Mouse (Mus musculus): Measurements from ENCODE around the gene Ush1g. TPM values are rescaled to one million over a fixed set of nuclear protein-coding genes. Genes with fewer than 3 reads are reported as not detected.

The Ush1g gene
- polyA plus RNA-seq, 1 experiment from 2014 or later: 0.06 TPM

GRCm38 (mm10) chr11:115341246-115341645, 19.4 kb upstream of the Ush1g start:
- WGBS (ENCODE audit: insufficient replicate concordance): 61% methylated on average over 2 of the region's 2 CpGs
- Histone ChIP-seq H3K27ac (ENCODE audit: low read depth, low read length) (no peak overlapping the region), H3K9me3 (replicated peaks; ENCODE audit: control insufficient read depth, low read length) (no peaks in the 10 kb centered on the region), H3K36me3 (ENCODE audit: control insufficient read depth, insufficient read depth, low read length) (no peaks in the 10 kb centered on the region), H3K9ac (ENCODE audit: low read depth, low read length) (no peak overlapping the region), H3K4me2 (no peak overlapping the region), H3K27me3 (ENCODE audit: control insufficient read depth, insufficient read depth, low read length) (peaks cover 67% of the 10 kb centered on the region), H3K4me1 (ENCODE audit: control insufficient read depth, insufficient read depth, low read length) (no peaks in the 10 kb centered on the region), H3K4me3 (ENCODE audit: low read depth, low read length) (no peak overlapping the region)
- no peak for ATAC-seq (replicated peaks; ENCODE audit: insufficient number of reproducible peaks, low FRiP score, low TSS enrichment)

GRCm38 (mm10) chr11:115337826-115338225, 16.0 kb upstream of the Ush1g start:
- no peak overlapping the region for H3K4me3 ChIP-seq (ENCODE audit: low read depth, low read length)
- H3K4me1 ChIP-seq (ENCODE audit: control insufficient read depth, insufficient read depth, low read length): no peaks in the 10 kb centered on the region
- no peak for ATAC-seq (replicated peaks; ENCODE audit: insufficient number of reproducible peaks, low FRiP score, low TSS enrichment)
- H3K4me2 ChIP-seq: no peak overlapping the region
- peaks cover 73% of the 10 kb centered on the region for H3K27me3 ChIP-seq (ENCODE audit: control insufficient read depth, insufficient read depth, low read length)
- no peak overlapping the region for H3K9ac ChIP-seq (ENCODE audit: low read depth, low read length)
- WGBS (ENCODE audit: insufficient replicate concordance): 57% methylated on average over 1 of the region's 1 CpGs
- H3K27ac ChIP-seq (ENCODE audit: low read depth, low read length): no peak overlapping the region
- H3K9me3 ChIP-seq (replicated peaks; ENCODE audit: control insufficient read depth, low read length): no peaks in the 10 kb centered on the region
- no peaks in the 10 kb centered on the region for H3K36me3 ChIP-seq (ENCODE audit: control insufficient read depth, insufficient read depth, low read length)

GRCm38 (mm10) chr11:115337350-115337749, 15.5 kb upstream of the Ush1g start:
- Histone ChIP-seq H3K9me3 (replicated peaks; ENCODE audit: control insufficient read depth, low read length) (no peaks in the 10 kb centered on the region), H3K4me2 (no peak overlapping the region), H3K27me3 (ENCODE audit: control insufficient read depth, insufficient read depth, low read length) (peaks cover 77% of the 10 kb centered on the region), H3K9ac (ENCODE audit: low read depth, low read length) (no peak overlapping the region), H3K27ac (ENCODE audit: low read depth, low read length) (no peak overlapping the region), H3K4me1 (ENCODE audit: control insufficient read depth, insufficient read depth, low read length) (no peaks in the 10 kb centered on the region), H3K4me3 (ENCODE audit: low read depth, low read length) (no peak overlapping the region), H3K36me3 (ENCODE audit: control insufficient read depth, insufficient read depth, low read length) (no peaks in the 10 kb centered on the region)
- 43% methylated on average over 3 of the region's 3 CpGs for WGBS (ENCODE audit: insufficient replicate concordance)
- ATAC-seq (replicated peaks; ENCODE audit: insufficient number of reproducible peaks, low FRiP score, low TSS enrichment): no peak

- no peaks in the 10 kb centered on the region for H3K9me3 ChIP-seq (replicated peaks; ENCODE audit: control insufficient read depth, low read length)
- H3K27me3 ChIP-seq (ENCODE audit: control insufficient read depth, insufficient read depth, low read length): peaks cover 87% of the 10 kb centered on the region
- no peak overlapping the region for H3K4me2 ChIP-seq
- no peak overlapping the region for H3K27ac ChIP-seq (ENCODE audit: low read depth, low read length)
- no peak overlapping the region for H3K4me3 ChIP-seq (ENCODE audit: low read depth, low read length)
- 16% methylated on average over 6 of the region's 6 CpGs for WGBS (ENCODE audit: insufficient replicate concordance)
- no peak overlapping the region for H3K9ac ChIP-seq (ENCODE audit: low read depth, low read length)
- H3K36me3 ChIP-seq (ENCODE audit: control insufficient read depth, insufficient read depth, low read length): no peaks in the 10 kb centered on the region
- ATAC-seq (replicated peaks; ENCODE audit: insufficient number of reproducible peaks, low FRiP score, low TSS enrichment): no peak
- H3K4me1 ChIP-seq (ENCODE audit: control insufficient read depth, insufficient read depth, low read length): no peaks in the 10 kb centered on the region
Observed at GRCm38 (mm10) chr11:115336115-115336514, 14.3 kb upstream of the Ush1g start.

GRCm38 (mm10) chr11:115335223-115335622, 13.4 kb upstream of the Ush1g start:
- no peak overlapping the region for H3K4me3 ChIP-seq (ENCODE audit: low read depth, low read length)
- no peak overlapping the region for H3K4me2 ChIP-seq
- WGBS (ENCODE audit: insufficient replicate concordance): 57% methylated on average over 12 of the region's 12 CpGs
- no peak overlapping the region for H3K27ac ChIP-seq (ENCODE audit: low read depth, low read length)
- no peaks in the 10 kb centered on the region for H3K9me3 ChIP-seq (replicated peaks; ENCODE audit: control insufficient read depth, low read length)
- peaks cover 87% of the 10 kb centered on the region for H3K27me3 ChIP-seq (ENCODE audit: control insufficient read depth, insufficient read depth, low read length)
- H3K4me1 ChIP-seq (ENCODE audit: control insufficient read depth, insufficient read depth, low read length): no peaks in the 10 kb centered on the region
- no peaks in the 10 kb centered on the region for H3K36me3 ChIP-seq (ENCODE audit: control insufficient read depth, insufficient read depth, low read length)
- ATAC-seq (replicated peaks; ENCODE audit: insufficient number of reproducible peaks, low FRiP score, low TSS enrichment): no peak
- no peak overlapping the region for H3K9ac ChIP-seq (ENCODE audit: low read depth, low read length)

- no peak within 1 kb of the TSS for H3K4me3 ChIP-seq (ENCODE audit: low read depth, low read length)
- no peak within 1 kb of the TSS for H3K27ac ChIP-seq (ENCODE audit: low read depth, low read length)
- H3K9me3 ChIP-seq (replicated peaks; ENCODE audit: control insufficient read depth, low read length): no peaks in the 10 kb centered on the region
- peaks cover 91% of the 10 kb centered on the region for H3K27me3 ChIP-seq (ENCODE audit: control insufficient read depth, insufficient read depth, low read length)
- no peaks in the 10 kb centered on the region for H3K36me3 ChIP-seq (ENCODE audit: control insufficient read depth, insufficient read depth, low read length)
- ATAC-seq (replicated peaks; ENCODE audit: insufficient number of reproducible peaks, low FRiP score, low TSS enrichment): no peak
- 2% methylated on average over 29 of the region's 29 CpGs for WGBS (ENCODE audit: insufficient replicate concordance)
- H3K9ac ChIP-seq (ENCODE audit: low read depth, low read length): no peak within 1 kb of the TSS
- no peak within 1 kb of the TSS for H3K4me2 ChIP-seq
- H3K4me1 ChIP-seq (ENCODE audit: control insufficient read depth, insufficient read depth, low read length): no peaks in the 10 kb centered on the region
Observed at GRCm38 (mm10) chr11:115334531-115334930, 12.7 kb upstream of the Ush1g start, which contains the start of gene Otop3. Otop3 (plus strand) TSS chr11:115334731.

- Histone ChIP-seq H3K27ac (ENCODE audit: low read depth, low read length) (no peak overlapping the region), H3K9ac (ENCODE audit: low read depth, low read length) (no peak overlapping the region), H3K4me2 (no peak overlapping the region), H3K4me1 (ENCODE audit: control insufficient read depth, insufficient read depth, low read length) (no peaks in the 10 kb centered on the region), H3K36me3 (ENCODE audit: control insufficient read depth, insufficient read depth, low read length) (no peaks in the 10 kb centered on the region), H3K27me3 (ENCODE audit: control insufficient read depth, insufficient read depth, low read length) (peaks cover 74% of the 10 kb centered on the region), H3K9me3 (replicated peaks; ENCODE audit: control insufficient read depth, low read length) (no peaks in the 10 kb centered on the region), H3K4me3 (ENCODE audit: low read depth, low read length) (no peak overlapping the region)
- ATAC-seq (replicated peaks; ENCODE audit: insufficient number of reproducible peaks, low FRiP score, low TSS enrichment): no peak
- WGBS (ENCODE audit: insufficient replicate concordance): 68% methylated on average over 15 of the region's 15 CpGs
Observed at GRCm38 (mm10) chr11:115329339-115329738, 7.5 kb upstream of the Ush1g start.

- Histone ChIP-seq H3K27ac (ENCODE audit: low read depth, low read length) (no peak overlapping the region), H3K4me2 (no peak overlapping the region; the same call in 1 of the 2 replicates), H3K9me3 (replicated peaks; ENCODE audit: control insufficient read depth, low read length) (no peaks in the 10 kb centered on the region), H3K4me1 (ENCODE audit: control insufficient read depth, insufficient read depth, low read length) (peaks cover 4% of the 10 kb centered on the region; the same call in 1 of the 2 replicates), H3K4me3 (ENCODE audit: low read depth, low read length) (no peak overlapping the region), H3K9ac (ENCODE audit: low read depth, low read length) (no peak overlapping the region), H3K36me3 (ENCODE audit: control insufficient read depth, insufficient read depth, low read length) (no peaks in the 10 kb centered on the region), H3K27me3 (ENCODE audit: control insufficient read depth, insufficient read depth, low read length) (peaks cover 73% of the 10 kb centered on the region)
- ATAC-seq (replicated peaks; ENCODE audit: insufficient number of reproducible peaks, low FRiP score, low TSS enrichment): no peak
- WGBS (ENCODE audit: insufficient replicate concordance): 68% methylated on average over 7 of the region's 7 CpGs
Observed at GRCm38 (mm10) chr11:115326730-115327129, 4.9 kb upstream of the Ush1g start.

GRCm38 (mm10) chr11:115323354-115323753, 1.5 kb upstream of the Ush1g start:
- ATAC-seq (replicated peaks; ENCODE audit: insufficient number of reproducible peaks, low FRiP score, low TSS enrichment): no peak
- H3K36me3 ChIP-seq (ENCODE audit: control insufficient read depth, insufficient read depth, low read length): no peaks in the 10 kb centered on the region
- WGBS (ENCODE audit: insufficient replicate concordance): 19% methylated on average over 32 of the region's 32 CpGs
- H3K4me1 ChIP-seq (ENCODE audit: control insufficient read depth, insufficient read depth, low read length): peaks cover 12% of the 10 kb centered on the region
- peaks cover 80% of the 10 kb centered on the region for H3K27me3 ChIP-seq (ENCODE audit: control insufficient read depth, insufficient read depth, low read length)
- no peaks in the 10 kb centered on the region for H3K9me3 ChIP-seq (replicated peaks; ENCODE audit: control insufficient read depth, low read length)
- no peak overlapping the region for H3K4me2 ChIP-seq
- no peak overlapping the region for H3K4me3 ChIP-seq (ENCODE audit: low read depth, low read length)
- H3K9ac ChIP-seq (ENCODE audit: low read depth, low read length): no peak overlapping the region
- no peak overlapping the region for H3K27ac ChIP-seq (ENCODE audit: low read depth, low read length)

Measured in heart, embryonic 11.5 days (tissue).